Mouse (Mus musculus) embryo, embryonic 10 days (tissue): ENCODE results near the gene Pald1.

ENCODE experiments used
- DNase-seq: peaks from one replicate; pipeline ENCODE4 v3.0.0-alpha.2; 2015; ENCODE audit warnings: low spot score

Pald1 gene

DNA sequence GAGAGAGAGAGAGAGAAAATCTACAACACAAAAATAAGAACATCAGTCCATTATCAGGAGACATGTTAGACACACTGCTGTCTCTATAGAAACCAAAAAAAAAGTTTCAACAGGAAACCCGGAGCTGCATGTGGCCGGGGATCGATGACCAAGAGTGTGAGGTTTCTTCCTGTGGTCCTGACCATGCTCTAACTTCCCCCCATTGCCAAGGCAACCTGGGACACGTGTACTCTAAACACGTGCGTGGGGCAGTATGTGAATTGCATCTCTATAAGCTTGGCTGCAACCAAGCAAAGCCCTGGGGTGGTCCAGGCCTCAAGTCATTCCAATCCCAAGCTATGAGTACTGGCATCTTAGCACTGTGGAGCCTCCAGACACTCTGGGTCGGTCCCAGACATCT is 48.8 kb downstream of the Pald1 start:
- DNase-seq = no peak

DNA sequence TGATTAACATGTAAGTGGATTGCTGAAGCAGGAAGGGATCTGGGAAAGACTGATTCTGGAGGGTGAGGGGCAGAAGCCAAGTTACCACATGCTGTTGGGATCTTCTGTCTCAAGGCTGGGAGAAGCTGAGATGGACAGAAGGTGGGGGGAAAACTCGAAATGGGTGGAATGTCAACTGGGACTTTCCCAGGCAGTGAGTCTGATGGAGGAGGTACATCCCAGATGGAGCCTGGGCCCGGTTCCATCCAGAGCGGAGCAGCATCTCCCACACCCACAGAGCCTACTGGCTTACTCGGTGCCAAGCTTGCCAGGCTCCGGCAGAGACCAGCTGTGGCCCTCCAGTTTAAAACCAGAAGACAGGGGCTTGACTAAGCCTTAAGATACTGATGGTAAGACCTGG is 52.3 kb downstream of the Pald1 start:
- no peak for DNase-seq

DNA sequence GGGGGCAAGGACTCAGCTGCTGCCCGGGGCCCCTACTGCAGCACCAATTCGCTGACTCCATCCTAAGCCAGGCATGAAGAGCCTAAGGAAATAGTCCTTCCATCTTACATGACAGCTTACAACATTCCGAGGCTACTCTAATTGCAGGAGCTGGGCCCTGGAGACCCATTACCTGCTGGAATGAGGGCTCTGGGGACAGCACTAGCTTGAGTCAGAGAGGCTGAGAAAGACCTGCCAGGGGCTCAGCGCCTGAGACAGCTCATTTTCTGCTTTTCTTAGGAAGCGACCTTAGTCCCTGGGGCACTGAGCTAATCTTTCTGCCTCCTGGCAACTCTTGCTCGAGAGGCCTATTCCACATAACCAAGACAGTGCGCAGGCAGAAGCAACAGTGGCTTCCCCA is 54.4 kb downstream of the Pald1 start:
- DNase-seq = peak; percentile 44

DNA sequence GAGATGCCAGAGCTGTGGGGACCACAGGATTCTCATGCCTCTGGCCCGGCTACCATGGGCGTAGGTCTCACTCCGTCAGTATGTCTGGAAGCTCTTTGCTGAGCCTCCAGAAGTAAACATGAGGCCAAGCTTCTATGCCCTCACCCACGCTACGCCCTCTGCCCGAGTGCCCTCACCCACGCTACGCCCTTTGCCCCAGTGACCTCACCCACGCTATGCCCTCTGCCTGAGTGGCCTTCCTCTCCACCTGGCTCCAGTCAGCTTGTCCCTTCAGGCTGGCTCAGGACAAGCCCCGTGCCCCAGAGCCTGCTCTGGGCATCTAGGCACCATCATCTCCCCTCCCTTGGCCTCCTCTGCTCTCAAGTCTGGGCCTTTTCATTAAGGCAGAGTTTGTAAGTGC is 55.8 kb downstream of the Pald1 start:
- DNase-seq = no peak

DNA sequence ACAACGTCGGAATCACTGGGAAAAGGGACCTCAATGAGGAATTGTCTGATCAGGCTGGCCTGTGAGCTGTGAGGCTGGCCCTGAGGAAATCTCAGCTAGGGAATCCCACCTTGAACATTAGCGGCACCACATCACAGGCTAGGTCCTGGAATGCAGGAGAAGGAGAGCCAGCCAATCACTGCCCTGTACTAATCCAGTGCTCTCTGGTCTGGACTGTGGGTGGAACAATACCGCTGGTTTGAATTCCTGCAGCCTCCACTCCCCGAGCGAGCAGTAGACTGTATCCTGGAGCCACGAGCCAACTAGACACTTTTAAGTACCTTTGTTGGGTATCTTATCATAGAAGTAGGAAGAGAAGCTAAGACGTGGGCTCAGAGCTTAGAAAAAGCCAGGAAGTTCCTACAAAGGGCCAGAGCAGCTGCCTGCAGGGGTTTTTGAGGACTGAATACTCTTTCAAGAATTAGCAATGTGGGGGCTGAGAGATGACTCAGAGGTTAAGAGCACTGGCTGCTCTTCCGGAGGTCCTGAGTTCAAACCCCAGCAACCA is 57.5 kb downstream of the Pald1 start:
- DNase-seq = peak; percentile 33

DNA sequence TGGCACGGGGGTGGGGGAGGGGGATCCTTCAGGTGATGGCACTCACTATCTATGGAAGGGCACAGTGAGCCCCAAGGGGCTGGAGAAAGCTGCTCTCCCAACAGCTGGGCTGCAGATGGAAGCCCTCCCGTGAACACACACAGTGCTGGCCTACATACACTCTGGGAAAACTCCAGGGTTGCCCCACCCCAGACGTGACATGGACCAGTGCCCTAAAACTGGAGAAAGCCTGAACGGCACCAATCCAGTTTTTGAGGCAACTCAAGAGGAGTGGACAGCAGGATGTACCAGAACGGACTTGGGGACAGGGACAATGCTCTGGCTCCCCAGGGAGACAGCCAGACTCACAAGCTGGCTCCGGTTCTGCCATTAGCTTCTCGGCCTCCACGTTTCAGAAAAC is 58.6 kb downstream of the Pald1 start:
- no peak for DNase-seq

DNA sequence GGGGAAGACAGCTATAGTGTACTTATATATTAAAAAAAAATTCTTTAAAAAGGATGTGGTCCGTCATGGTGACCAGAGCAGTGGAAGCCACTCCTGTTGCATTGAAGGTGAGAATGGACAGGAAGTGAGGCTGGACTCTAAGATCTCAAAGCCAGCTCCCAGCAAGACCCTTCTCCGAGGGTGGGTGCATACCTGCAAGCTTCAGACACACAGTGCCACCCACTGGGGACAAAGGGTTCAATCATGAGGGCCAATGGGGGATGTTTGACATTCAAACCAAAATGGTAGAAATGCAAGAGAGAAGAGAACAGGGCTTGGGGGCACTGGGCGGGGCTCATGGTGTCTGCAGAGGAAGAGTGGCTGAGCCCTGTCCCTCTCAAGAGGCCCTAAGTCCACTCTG is 64.8 kb downstream of the Pald1 start:
- no peak for DNase-seq

DNA sequence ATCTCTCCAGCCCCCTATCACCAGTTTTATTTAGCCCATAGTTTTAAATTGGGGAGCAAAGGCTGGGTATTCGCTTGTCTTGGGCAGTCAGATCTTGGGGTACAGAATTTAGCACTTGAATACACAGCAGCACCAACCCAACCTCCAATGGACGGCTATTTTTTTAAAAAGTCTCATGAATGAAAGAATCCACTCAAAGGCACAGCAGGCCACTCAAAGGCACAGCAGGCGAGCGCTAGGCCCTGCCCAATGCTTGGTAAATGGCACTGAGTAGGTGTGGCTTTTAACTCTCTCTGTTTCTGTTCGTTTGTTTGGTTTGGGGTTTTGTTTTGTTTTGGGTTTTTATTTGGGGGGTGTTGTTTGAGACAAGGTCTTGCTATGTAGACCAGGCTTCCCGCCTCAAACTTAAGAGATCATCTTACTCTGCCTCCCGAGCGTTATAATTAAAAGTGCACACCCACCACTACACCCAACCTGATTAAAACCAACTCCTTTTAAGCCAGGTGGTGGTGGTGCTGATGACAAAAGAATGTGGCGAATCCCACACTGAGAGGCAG is 67.9 kb downstream of the Pald1 start:
- DNase-seq = no peak

DNA sequence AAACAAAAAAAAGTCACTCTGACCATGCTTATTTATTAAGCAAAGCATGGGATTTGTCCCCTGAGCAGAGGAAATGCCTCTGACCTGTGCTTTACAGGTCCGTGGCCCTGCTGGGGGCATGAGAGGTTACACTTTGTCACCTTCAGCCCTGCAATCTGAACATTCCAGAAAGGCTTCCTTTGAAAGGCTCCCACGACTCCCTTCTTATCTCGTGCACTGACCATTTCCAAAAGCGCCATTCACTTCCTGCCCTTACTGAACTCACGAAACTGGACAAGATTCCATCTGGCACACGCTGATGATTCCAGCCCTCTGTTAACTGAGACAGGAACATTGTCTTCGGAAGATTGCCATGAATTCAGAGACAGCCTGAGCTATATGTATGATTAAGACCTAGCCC is 69.6 kb downstream of the Pald1 start:
- DNase-seq = no peak

DNA sequence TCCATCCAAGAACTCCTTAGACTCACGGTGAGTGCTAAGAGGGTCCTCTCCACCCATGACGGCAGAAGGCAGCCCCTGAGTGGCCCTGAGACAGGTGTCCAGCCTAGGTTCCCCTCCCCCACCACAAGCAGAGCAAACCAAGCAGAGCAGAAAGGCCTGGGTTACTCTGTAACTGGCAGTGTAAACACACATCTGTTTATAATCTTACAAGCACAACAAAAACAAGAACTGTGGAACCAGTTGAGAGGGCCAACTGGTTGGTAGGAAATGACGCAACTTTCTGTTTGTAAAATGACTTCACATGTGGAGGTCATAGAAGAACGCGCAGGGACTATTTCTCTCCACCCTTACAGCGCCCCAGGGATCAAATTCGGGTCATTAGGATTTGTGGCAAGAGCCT is 70.6 kb downstream of the Pald1 start:
- no peak for DNase-seq

DNA sequence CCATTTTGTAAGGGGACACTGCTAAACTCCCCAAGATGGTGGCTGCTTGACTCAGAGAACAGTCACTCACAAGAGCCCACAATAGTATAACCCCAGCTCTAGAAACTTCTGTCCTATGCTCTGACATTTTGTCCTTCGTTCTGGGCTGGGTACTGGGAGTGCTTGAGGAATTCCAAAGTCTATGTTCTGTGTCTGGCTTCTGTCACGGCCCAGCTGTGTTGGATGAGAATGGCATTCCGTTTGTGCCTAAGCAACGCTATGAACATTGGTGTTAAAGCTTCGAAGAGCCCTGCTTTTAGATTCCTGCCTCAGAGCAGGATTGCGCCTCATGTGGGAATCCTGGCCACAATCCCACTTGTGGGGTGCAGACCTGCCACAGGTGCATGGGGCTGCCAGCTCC is 71.2 kb downstream of the Pald1 start:
- DNase-seq = no peak

DNA sequence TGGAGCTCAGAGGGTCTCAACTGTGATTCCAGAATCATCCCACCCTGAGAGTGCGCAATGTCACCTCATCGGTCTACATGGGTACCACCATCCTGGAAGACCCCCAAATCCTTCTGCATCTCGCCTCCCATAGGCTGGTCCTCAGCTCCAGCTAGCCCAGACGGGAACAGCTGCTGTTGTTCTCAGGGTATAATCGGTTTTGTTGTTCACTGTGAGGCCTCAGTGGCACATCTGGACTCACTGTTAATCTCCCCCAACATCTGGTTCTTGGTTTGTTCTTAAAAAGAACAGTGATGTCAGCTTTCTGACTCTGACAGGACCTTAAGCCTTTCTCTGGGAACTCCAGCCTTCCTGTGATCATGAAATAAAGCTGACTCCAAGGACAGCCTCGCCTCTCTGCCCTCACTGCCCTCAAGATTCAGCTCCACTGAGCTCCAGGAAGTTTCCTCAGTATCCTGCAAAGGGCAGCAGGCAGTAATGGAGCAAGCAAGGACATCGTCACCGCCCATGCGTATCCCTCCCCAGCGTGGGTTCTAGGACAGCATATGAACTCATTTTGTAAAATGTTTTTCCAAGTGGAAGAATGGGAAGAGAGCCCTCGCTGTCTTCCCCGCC is 74.5 kb downstream of the Pald1 start:
- DNase-seq = peak; percentile 23

DNA sequence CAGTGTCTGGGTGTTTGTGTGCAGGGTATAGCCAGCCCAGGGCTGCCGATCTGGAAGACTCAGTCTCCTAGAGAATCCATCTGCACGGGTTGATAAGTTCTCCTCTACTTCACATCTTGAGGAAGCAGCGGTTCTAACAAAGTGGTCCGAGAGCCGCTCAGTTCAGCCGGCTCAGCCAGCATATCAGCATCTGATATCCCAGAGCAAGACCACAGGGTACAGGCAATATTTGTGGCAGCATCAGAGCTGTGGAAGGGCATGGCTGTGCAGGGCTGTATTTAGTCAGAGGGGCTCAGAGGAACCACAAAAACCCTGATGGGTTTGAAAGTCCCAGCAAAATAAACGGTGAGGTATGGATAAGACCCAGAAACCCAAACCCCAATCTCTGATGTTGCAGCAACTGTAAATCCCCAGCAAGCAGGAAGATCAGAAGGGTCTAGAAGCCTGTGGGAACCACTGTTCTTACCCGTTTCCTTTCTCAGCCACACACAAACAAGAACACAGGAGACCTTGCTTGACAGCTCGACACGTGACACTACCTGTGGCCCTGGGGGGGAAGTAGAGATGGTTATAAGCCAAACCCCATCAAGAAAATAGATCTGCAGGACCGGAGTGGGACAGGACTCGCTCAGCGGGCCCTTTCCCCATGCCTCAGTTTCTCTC is 77.3 kb downstream of the Pald1 start:
- no peak for DNase-seq

DNA sequence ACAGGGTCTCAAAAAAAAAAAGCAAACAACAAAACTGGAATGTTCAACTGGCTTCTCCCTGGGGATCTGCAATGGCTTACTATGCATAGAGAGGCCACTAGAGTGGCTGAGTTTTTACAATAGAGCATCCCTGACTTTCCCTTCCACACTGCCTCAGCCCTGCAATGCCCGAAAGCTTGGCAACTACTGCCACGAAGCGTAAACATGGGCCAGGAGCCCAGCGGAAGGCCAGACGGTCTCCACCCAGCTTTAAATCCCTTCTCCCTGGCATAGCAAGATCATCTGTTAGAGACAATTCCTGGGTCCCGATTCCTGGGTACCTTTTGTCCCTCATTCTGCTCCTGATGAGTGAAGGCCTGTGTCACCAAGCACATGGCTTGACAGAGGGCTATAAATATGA is 79.3 kb downstream of the Pald1 start:
- no peak for DNase-seq

DNA sequence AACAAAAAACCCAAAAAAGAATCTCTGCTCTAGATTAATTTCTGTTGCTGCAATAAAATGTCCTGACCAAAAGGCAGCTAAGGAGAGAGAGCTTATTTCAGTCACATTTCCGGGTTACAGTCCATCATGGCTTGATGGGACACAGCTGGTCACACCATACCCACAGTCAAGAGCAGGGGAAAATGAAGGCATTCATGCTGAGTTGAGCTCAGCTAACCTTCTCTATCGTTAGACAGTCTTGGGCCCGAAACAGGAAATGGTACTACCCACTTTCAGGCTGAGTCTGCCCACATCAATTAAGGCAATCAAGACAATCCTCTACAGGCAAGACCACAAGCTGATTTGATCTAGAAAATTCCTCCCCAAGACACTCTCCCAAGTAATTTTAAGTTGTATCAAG is 82.3 kb downstream of the Pald1 start:
- DNase-seq = no peak

DNA sequence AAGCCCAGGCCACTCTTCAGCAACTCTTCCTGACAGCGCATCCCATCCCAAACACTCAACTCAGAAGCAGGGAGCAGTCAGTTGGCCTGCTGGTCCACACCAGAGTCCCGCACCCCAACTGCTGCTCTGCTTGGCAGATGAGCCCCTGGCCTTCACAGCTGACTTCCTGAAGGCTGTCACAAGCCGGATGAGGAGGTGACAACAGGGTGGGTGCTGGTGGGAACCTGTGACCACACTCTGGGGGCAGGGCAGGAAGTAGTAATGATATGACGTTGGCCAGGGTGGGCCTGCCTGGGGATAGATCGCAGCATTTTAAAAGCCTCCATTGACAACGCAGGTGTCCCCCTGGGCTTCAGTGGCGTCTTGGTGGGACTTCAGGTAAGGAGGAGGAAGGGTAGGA is 85.9 kb downstream of the Pald1 start, which contains the start of gene Prf1:
Prf1 (plus strand) TSS at position 357 of the 400 bp plus-strand sequence.
- no peak for DNase-seq

DNA sequence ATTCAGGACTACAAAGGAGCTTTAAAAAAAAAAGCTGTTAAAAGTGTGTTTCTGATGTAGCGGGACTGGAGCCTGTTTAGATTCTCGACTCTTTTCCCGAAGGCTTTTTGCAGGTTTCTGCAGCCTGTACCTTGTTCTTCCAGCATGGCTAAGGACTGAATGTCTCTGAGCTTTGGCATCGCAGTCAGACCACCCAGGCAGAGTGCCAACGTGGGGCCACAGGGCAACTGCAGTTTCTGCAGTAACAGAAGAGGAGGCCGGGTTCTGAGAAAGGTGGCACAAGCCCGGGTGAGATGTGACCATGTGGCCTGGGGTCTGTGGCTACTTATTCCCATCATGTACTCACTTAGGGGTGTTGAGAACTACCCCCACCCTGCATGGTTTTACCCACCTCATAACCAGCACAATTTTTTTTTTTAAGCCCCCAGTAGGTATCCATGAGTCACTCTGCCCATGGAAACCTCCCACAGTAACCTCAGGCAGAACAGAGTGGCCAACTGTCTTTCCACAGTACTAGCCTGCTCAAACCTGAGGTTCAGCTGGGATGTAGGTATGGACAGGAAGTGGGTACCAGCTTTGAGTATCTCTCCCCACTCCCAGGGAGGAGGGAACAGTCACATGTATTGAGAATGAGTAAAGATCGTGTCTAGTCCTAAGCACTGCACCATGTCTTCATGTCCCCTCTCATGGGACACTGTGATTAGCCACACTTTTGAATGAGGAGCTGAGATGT is 86.5 kb downstream of the Pald1 start:
- DNase-seq = no peak

DNA sequence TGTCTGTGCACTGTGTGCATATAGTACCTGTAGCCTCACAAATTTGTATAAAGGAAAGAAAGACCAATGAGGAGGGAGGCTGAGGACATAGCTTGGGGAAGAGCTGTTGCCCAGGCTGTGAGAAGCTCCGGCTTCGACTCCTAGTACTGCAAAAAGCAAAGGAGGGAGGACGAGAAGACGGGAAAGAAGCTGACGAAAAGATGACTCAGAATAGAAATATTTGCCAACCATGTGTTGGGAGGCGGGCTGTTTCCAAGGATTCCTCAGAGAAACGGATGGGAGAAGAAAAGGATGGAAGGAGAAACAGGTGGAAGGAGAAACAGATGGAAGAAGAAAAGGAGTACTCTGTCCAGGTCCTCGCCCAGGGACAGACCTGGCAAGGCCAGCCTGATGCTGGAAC is 89.1 kb downstream of the Pald1 start:
- no peak for DNase-seq

DNA sequence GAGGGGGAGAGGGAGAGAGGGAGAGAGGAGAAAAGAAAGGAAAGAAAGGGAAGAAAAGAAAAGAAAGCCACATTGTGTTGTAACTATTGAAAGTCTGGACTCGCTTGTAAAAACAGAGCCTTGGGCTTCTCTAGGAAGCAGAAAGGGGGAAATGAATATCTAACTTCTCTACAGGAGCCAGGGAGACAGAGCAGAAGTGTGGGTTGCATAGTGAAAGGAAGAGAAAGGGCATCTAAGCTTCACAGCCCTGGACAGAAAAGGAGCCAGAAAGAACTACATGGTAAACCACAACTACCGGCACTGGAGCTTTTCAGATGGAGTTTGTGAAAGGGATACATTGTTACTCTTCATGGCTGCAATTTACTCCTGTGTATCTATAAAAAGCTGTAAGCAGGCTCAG is 92.9 kb downstream of the Pald1 start:
- DNase-seq = no peak

DNA sequence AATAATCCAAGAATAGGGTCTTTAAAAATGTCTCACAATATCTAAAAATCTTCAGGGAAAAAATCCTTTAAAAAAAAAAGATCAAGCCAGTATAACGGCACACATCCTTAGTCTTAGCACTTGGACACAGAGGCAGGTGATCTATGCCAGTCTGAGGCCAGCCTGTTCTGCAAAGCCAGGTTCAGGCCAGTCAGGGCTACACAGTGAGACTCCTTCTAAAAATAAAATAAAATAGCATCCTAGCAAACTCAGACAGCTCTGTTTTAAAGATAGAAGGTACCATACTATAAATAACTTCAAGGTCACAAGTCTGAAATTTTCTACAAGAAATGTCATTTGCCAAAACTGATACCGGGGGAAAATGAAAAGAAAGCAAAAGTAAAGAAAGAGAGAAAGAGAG is 93.3 kb downstream of the Pald1 start:
- no peak for DNase-seq

DNA sequence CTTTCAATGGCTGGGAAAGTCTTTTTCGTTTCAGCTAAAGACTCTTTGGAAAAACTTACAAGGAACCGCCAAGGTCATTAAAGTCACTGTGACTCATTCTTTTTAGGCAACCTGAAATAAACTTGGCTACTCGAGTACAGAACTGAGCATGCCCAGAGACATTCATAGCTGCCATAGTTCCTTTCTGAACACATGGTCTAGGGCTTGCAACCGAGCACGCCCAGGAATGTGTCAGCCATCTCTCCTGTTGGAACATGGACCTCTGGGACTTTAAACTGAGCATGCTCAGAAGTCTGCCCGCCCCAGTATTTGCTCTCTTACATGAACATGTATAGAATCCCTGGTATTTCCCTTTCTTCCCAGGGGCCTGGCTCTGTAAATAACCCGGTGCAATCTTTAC is 97.1 kb downstream of the Pald1 start:
- DNase-seq = no peak

DNA sequence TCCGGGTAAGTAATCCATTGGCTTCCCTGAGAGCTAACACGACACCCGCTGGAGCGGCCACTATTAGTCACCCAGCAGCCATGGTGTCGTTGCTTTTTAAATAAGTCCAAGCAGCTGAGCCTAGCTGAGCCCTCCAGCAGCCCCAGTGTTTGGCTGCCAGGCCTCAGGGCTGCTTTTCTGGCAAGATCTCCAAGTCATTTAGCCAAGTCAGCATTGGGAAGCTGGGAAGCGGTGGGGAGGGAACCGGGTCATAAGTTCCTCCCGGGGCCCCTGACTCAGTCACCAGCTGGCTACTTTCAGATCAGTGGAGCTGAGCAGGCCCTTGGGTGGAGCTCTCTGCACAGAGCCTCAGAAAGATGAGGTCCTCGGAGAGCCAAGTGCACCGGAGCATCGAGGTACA is 98.1 kb downstream of the Pald1 start:
- DNase-seq = no peak

DNA sequence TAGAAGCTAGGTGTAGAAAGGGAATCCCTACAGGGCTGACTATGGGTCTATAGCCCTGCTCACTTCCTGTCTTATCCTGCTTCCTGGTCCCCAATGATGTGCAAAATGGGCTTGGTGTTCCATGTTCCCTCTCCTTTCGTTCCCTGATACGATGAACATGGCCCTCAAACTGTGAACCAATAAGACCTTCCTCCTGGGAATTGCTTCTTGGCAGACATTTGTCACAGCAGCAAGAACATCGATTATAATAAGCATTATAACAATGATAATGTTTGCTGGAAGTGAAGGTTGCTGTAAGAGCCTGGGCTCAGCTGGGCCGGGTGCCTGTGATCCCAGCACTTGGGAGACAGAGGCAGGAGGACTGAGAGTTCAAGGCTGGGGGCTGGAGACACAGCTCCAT is 99.0 kb downstream of the Pald1 start:
- no peak for DNase-seq
